In genomic region chr16:14409776-14410175, GRCm38 (mm10) we compare ENCODE assay signal across 11 mouse cellular contexts.
"Had no signal": no experiment of that assay in that cellular context is flagged by ENCODE, and none has a peak within 500 bp of the region (broad histone marks: within the 10 kb centered on the region; RNA-seq: fewer than 3 reads in every experiment).

No protein-coding gene starts in this region.

- DNase-seq: left cerebral cortex, postnatal 4 days; lung, adult 18-20 months; midbrain, embryonic 14.5 days; right cerebral cortex, postnatal 4 days; thymus, adult 18-20 months; thymus, postnatal 14 days had no signal

- H3K27me3 ChIP-seq: limb, embryonic 13.5 days; neural tube, embryonic 12.5 days had no signal

- H3K4me2 ChIP-seq: limb, embryonic 13.5 days; neural tube, embryonic 12.5 days had no signal

- ATAC-seq: intestine, embryonic 16.5 days had no signal

- H3K9ac ChIP-seq: limb, embryonic 13.5 days; liver, embryonic 14.5 days; neural tube, embryonic 12.5 days had no signal

- H3K4me1 ChIP-seq: limb, embryonic 13.5 days; midbrain, embryonic 10.5 days; neural tube, embryonic 12.5 days had no signal

- H3K27ac ChIP-seq: limb, embryonic 13.5 days; liver, embryonic 14.5 days; midbrain, embryonic 10.5 days; neural tube, embryonic 12.5 days had no signal

- H3K4me3 ChIP-seq: limb, embryonic 13.5 days; midbrain, embryonic 10.5 days; neural tube, embryonic 12.5 days had no signal

- H3K9me3 ChIP-seq: limb, embryonic 13.5 days; midbrain, embryonic 10.5 days; neural tube, embryonic 12.5 days had no signal
